11 mouse cellular contexts compared by ENCODE assay signal in the genomic region with DNA sequence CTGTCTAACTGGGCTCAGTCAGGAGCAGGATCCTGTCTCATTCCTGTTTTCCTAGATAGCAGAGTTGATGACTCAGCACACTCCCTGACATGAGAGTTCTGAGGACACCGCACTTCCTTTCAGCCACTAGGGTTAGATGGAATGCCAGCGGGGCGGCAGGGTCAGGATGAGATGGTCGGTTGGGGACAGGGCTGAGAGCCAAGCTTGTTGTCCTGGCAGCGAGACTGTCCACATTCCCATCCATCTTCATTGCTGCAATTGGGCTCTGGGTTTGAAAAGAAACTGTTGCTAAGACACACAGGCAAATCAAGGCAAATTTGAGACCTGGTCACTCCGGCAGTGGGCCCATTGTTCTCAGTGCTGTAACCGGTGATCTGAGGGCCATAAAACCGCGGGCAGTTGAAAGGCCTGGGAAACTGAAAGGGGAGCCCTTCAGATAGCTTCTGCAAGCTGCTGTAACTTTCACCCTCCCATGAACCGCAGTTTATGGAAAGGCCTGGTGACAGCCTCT.
A peak's percentile ranks its signal among the peaks of the same experiment; 100 is the strongest.
DNase-seq lines count a peak whose midpoint lies in the region; ATAC-seq and TF ChIP-seq lines count a peak whose summit lies in the region.
"Had no signal": no experiment of that assay in that cellular context is flagged by ENCODE, and none has a peak within 500 bp of the region (broad histone marks: within the 10 kb centered on the region; RNA-seq: fewer than 3 reads in every experiment).

No protein-coding gene starts in this region.

- H3K9ac ChIP-seq in hindbrain, embryonic 12.5 days = no peak overlapping the region
- no peak overlapping the region for H3K9ac ChIP-seq in hindbrain, embryonic 13.5 days
- H3K9ac ChIP-seq in intestine, embryonic 14.5 days (ENCODE audit: low read length) = no peak overlapping the region
- no peak overlapping the region for H3K9ac ChIP-seq in neural tube, embryonic 12.5 days
- H3K9ac ChIP-seq: heart, embryonic 13.5 days had no signal

- H3K27me3 ChIP-seq in hindbrain, embryonic 12.5 days = peaks cover 7% of the 10 kb centered on the region; the same call in 1 of the 2 replicates
- H3K27me3 ChIP-seq in hindbrain, embryonic 13.5 days = peaks cover 44% of the 10 kb centered on the region
- no peaks in the 10 kb centered on the region for H3K27me3 ChIP-seq in intestine, embryonic 14.5 days (replicated peaks; ENCODE audit: control insufficient read depth, insufficient read depth, low read length)
- peaks cover 55% of the 10 kb centered on the region for H3K27me3 ChIP-seq in neural tube, embryonic 12.5 days (replicated peaks)
- H3K27me3 ChIP-seq: heart, embryonic 13.5 days had no signal

- H3K4me2 ChIP-seq in hindbrain, embryonic 12.5 days (replicated peaks) = no peak overlapping the region
- no peak overlapping the region for H3K4me2 ChIP-seq in hindbrain, embryonic 13.5 days
- H3K4me2 ChIP-seq in intestine, embryonic 14.5 days (ENCODE audit: low read length) = no peak overlapping the region
- 0 out of 2 replicates have a peak overlapping the region, but pooled peaks have one; percentile 5 for H3K4me2 ChIP-seq in neural tube, embryonic 12.5 days (replicated peaks)
- H3K4me2 ChIP-seq: heart, embryonic 13.5 days had no signal

- no peaks in the 10 kb centered on the region for H3K9me3 ChIP-seq in hindbrain, embryonic 12.5 days (replicated peaks)
- H3K9me3 ChIP-seq in hindbrain, embryonic 13.5 days = no peaks in the 10 kb centered on the region
- H3K9me3 ChIP-seq in intestine, embryonic 14.5 days (ENCODE audit: control insufficient read depth, low read length) = no peaks in the 10 kb centered on the region
- no peaks in the 10 kb centered on the region for H3K9me3 ChIP-seq in neural tube, embryonic 12.5 days
- H3K9me3 ChIP-seq: heart, embryonic 13.5 days had no signal

- H3K36me3 ChIP-seq in hindbrain, embryonic 12.5 days = no peaks in the 10 kb centered on the region
- H3K36me3 ChIP-seq in hindbrain, embryonic 13.5 days = no peaks in the 10 kb centered on the region
- no peaks in the 10 kb centered on the region for H3K36me3 ChIP-seq in intestine, embryonic 14.5 days (ENCODE audit: control insufficient read depth, insufficient read depth, low read length)
- no peaks in the 10 kb centered on the region for H3K36me3 ChIP-seq in neural tube, embryonic 12.5 days
- H3K36me3 ChIP-seq: heart, embryonic 13.5 days had no signal

- H3K27ac ChIP-seq in hindbrain, embryonic 12.5 days = no peak overlapping the region
- no peak overlapping the region for H3K27ac ChIP-seq in hindbrain, embryonic 13.5 days
- H3K27ac ChIP-seq in intestine, embryonic 14.5 days (ENCODE audit: low read depth) = no peak overlapping the region
- no peak overlapping the region for H3K27ac ChIP-seq in neural tube, embryonic 12.5 days
- H3K27ac ChIP-seq: heart, embryonic 13.5 days had no signal

- DNase-seq in brain, embryonic 14.5 days (ENCODE audit: low read depth) = peak; percentile 17
- DNase-seq in intestine, embryonic 14.5 days (ENCODE audit: low spot score) = peak; percentile 66
- no peak for DNase-seq in thymus, postnatal 4 days
- no peak for DNase-seq in testis, postnatal 14 days (ENCODE audit: low spot score)
- DNase-seq in cerebellum, adult 11-12 months = no peak
- DNase-seq: adrenal gland, adult 8-10 months; layer of hippocampus, adult 9-11 months had no signal

- no peak overlapping the region for H3K4me3 ChIP-seq in hindbrain, embryonic 12.5 days
- H3K4me3 ChIP-seq in hindbrain, embryonic 13.5 days = no peak overlapping the region
- H3K4me3 ChIP-seq in intestine, embryonic 14.5 days (ENCODE audit: low read depth, low read length) = no peak overlapping the region
- no peak overlapping the region for H3K4me3 ChIP-seq in neural tube, embryonic 12.5 days
- H3K4me3 ChIP-seq: heart, embryonic 13.5 days had no signal

- TF ChIP-seq CTCF in brain, embryonic 14.5 days (IDR thresholded peaks at IDR 0.05; ENCODE audit: borderline replicate concordance, extremely low read depth, insufficient read depth, insufficient read length) = no peak

- no peak for TF ChIP-seq POLR2A in brain, embryonic 14.5 days (IDR thresholded peaks at IDR 0.05; ENCODE audit: borderline replicate concordance, extremely low read depth, insufficient read depth, insufficient read length, poor library complexity, severe bottlenecking)

- WGBS in hindbrain, embryonic 12.5 days = 11% methylated on average over 10 of the region's 10 CpGs
- 7% methylated on average over 10 of the region's 10 CpGs for WGBS in hindbrain, embryonic 13.5 days
- WGBS in intestine, embryonic 14.5 days = 9% methylated on average over 10 of the region's 10 CpGs
- under 1% methylated on average over 10 of the region's 10 CpGs for WGBS in neural tube, embryonic 12.5 days

- peaks cover 8% of the 10 kb centered on the region; the same call in 1 of the 2 replicates for H3K4me1 ChIP-seq in hindbrain, embryonic 12.5 days
- peaks cover 10% of the 10 kb centered on the region for H3K4me1 ChIP-seq in hindbrain, embryonic 13.5 days (replicated peaks)
- 0 out of 2 replicates have a peak, but pooled peaks cover 2% of the 10 kb centered on the region for H3K4me1 ChIP-seq in intestine, embryonic 14.5 days (replicated peaks; ENCODE audit: control insufficient read depth, insufficient read depth, low read length)
- peaks cover 14% of the 10 kb centered on the region for H3K4me1 ChIP-seq in neural tube, embryonic 12.5 days

- ATAC-seq in hindbrain, embryonic 12.5 days (ENCODE audit: low FRiP score) = peak; percentile 56
- ATAC-seq in hindbrain, embryonic 13.5 days (ENCODE audit: low FRiP score) = no peak; the same call in 1 of the 2 replicates
- ATAC-seq in intestine, embryonic 14.5 days (replicated peaks; ENCODE audit: low FRiP score, low TSS enrichment, low read depth) = peak; percentile 81
- ATAC-seq in neural tube, embryonic 12.5 days (ENCODE audit: low FRiP score, low read depth) = peak; percentile 87

Comparison
In these comparisons a context has a peak if more than half of its experiments do, and no peak if none do; other contexts are left out.
1. DNase-seq: peak in brain, embryonic 14.5 days (single experiment) and intestine, embryonic 14.5 days (single experiment); none in thymus, postnatal 4 days (single experiment), testis, postnatal 14 days (single experiment) and cerebellum, adult 11-12 months (single experiment).